Mouse (Mus musculus): ENCODE results near the gene Zbtb8a.

DNA sequence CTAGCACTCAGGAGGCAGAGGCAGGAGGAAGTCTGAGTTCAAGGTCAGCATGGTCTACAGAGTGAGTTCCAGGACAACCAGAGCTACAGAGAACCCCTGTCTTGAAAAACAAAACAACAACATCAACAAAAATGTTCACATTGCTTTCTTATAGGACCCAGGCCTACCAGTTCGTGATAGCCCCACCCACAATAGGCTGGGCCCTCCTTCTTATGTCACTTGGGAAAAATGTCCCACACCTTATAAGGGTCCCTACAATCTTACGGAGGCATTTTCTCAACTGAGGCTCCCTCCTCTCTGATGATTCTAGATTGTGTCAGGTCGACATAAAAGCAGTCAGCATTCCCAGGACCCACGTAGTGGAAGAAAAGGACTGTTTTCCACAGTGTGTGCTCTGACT lies 21.9 kb upstream of the Zbtb8a start:
- TF ChIP-seq CTCF (IDR thresholded peaks at IDR 0.05; ENCODE audit: insufficient read depth, low read depth, low read length) (no peak), POLR2A (IDR thresholded peaks at IDR 0.05; ENCODE audit: insufficient read depth, low read depth, low read length) (no peak)
